Mouse (Mus musculus): ENCODE results near the gene Ythdf2. TPM values are rescaled to one million over a fixed set of nuclear protein-coding genes. Genes with fewer than 3 reads are reported as not detected.

Gene Ythdf2
- polyA plus RNA-seq (2015; fragmentation: Illumina TruSeq; extraction: RNeasy Lipid Tissue Mini Kit (QIAGEN cat#74804); ENCODE audit: insufficient read depth, low read depth, low replicate concordance) = 4.1 TPM

DNA sequence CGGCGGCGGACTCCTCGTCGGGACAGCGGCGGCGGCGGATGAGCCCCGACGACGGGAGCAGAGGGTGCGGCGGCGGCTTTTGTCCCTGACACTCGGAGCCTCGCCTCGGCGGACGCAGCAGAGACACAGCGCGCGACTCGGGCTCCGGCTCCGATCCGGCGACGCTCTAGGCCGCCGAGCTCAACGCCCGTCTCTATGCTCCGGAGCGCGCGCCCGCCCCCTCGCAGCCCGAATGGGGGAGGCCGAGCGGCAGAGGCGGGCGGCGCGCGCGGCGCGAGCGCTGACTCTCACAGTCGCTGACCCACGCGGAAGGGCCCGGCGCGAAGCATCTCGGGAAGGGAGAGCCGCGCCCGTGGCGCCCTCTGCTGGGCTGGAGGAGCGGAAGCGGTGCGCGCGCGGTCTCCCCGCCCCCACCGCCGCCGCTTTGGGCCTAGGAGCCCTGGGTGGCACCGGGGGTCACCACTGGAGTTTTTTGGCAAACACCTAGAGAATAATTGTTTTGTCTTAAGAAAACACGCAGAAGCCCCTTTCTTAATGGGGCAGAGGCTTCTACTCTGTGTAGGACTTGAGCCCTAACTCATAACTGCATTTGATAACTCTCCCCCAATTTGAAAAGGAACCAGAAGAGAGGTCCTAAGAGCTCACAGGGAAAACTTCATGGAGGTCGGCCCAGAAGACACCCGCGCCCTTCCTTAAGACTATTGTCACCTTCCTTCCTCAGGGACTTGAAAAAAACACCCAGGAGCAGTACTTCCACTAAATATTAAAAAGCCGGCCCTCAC lies at the start of gene Ythdf2:
Gene Ythdf2, minus strand, starts transcription at position 351 of the 782 bp plus-strand sequence.

DNA sequence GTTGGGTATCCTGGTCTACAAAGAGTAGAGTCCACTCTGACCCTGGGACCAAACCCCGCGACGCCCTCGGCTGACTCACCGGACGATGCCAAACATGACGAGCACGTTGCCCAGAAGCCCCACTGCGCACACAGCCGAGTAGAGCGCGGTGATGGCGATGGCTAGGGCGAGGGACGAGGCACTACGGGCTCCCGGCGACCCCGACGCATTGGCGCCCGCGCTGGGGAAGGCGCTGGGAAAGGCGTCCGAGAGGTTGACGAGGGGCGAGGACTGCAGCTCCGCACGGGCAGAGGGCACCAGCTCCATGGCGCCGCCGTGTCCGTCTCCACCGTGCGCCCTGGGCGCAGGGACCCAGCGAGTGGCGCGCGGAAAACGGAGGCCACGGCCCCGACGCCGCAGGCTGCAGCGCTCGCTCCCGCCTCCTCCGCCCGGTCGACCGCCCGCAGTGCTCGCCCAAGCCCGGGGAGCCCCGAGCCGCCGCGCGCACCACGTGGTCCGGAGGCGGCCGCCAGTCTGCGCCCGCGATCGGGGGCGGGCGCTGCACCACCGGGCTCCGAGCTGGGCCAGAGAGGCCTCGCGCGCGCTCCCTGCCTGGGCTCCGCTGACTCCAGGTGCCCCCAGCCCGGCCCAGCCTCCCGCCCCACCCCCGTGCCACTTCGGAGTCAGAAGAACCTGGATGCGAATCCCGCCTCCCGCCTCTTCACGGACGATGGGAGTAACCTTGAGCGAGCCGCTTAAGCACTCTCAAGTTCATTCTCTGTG lies 67.8 kb downstream of the Ythdf2 start, which contains the start of gene Oprd1:
Gene Oprd1, minus strand, starts transcription at position 407 of the 762 bp plus-strand sequence.

Other genes with a start within 250 kb of the Ythdf2 start
- gene Gm10300, start 137.6 kb downstream of the Ythdf2 start, polyA plus RNA-seq (2015; fragmentation: Illumina TruSeq; extraction: RNeasy Lipid Tissue Mini Kit (QIAGEN cat#74804); ENCODE audit: insufficient read depth, low read depth, low replicate concordance) = not detected
- gene Epb41, start 137.0 kb downstream of the Ythdf2 start, polyA plus RNA-seq (2015; fragmentation: Illumina TruSeq; extraction: RNeasy Lipid Tissue Mini Kit (QIAGEN cat#74804); ENCODE audit: insufficient read depth, low read depth, low replicate concordance) = 16.7 TPM
- not detected for gene Oprd1, start 67.8 kb downstream of the Ythdf2 start, polyA plus RNA-seq (2015; fragmentation: Illumina TruSeq; extraction: RNeasy Lipid Tissue Mini Kit (QIAGEN cat#74804); ENCODE audit: insufficient read depth, low read depth, low replicate concordance)
- gene Gmeb1, start 49.3 kb upstream of the Ythdf2 start, polyA plus RNA-seq (2015; fragmentation: Illumina TruSeq; extraction: RNeasy Lipid Tissue Mini Kit (QIAGEN cat#74804); ENCODE audit: insufficient read depth, low read depth, low replicate concordance) = 1.8 TPM
- 6.4 TPM for gene Taf12, start 62.1 kb upstream of the Ythdf2 start, polyA plus RNA-seq (2015; fragmentation: Illumina TruSeq; extraction: RNeasy Lipid Tissue Mini Kit (QIAGEN cat#74804); ENCODE audit: insufficient read depth, low read depth, low replicate concordance)
- gene Rab42, start 91.1 kb upstream of the Ythdf2 start, polyA plus RNA-seq (2015; fragmentation: Illumina TruSeq; extraction: RNeasy Lipid Tissue Mini Kit (QIAGEN cat#74804); ENCODE audit: insufficient read depth, low read depth, low replicate concordance) = not detected
- 18.5 TPM for gene Trnau1ap, start 117.2 kb upstream of the Ythdf2 start, polyA plus RNA-seq (2015; fragmentation: Illumina TruSeq; extraction: RNeasy Lipid Tissue Mini Kit (QIAGEN cat#74804); ENCODE audit: insufficient read depth, low read depth, low replicate concordance)
- 2.1 TPM for gene Rcc1, start 141.3 kb upstream of the Ythdf2 start, polyA plus RNA-seq (2015; fragmentation: Illumina TruSeq; extraction: RNeasy Lipid Tissue Mini Kit (QIAGEN cat#74804); ENCODE audit: insufficient read depth, low read depth, low replicate concordance)
- 4.2 TPM for gene Phactr4, start 210.2 kb upstream of the Ythdf2 start, polyA plus RNA-seq (2015; fragmentation: Illumina TruSeq; extraction: RNeasy Lipid Tissue Mini Kit (QIAGEN cat#74804); ENCODE audit: insufficient read depth, low read depth, low replicate concordance)

Data from pancreas, adult 10 weeks (tissue).